Mouse (Mus musculus) MEL (cell line): ENCODE results near the gene Slc4a10. TPM values are rescaled to one million over a fixed set of nuclear protein-coding genes. Genes with fewer than 3 reads are reported as not detected.

Source experiments
- DNase-seq: peaks from one replicate; pipeline ENCODE4 v3.0.0; 2011; ENCODE audit warnings: low read depth, low spot score
- H3K27ac ChIP-seq: 2 replicates; pipeline ENCODE4 v1.5.1; 2012; ENCODE audit warnings: low read depth, mild to moderate bottlenecking, control low read depth, low read length, moderate library complexity; ENCODE audit not compliant: control insufficient read depth
- H3K27me3 ChIP-seq, 2 experiments: fragments of 150-350 bp in 1 of 2; sonication (generic) in 1 of 2; 2 replicates each; pipeline ENCODE4 v1.6.1; 2012; ENCODE audit warnings: low read length in 2 of 2, mild to moderate bottlenecking in 2 of 2, improper control_type of control experiment in 1 of 2, moderate library complexity in 1 of 2; ENCODE audit not compliant: insufficient read depth in 2 of 2, control insufficient read depth in 1 of 2
- H3K36me3 ChIP-seq, 2 experiments: 2 replicates each; pipeline ENCODE4 v1.6.1; 2012 to 2014; ENCODE audit warnings: low read length in 2 of 2, improper control_type of control experiment in 1 of 2, inconsistent platforms in 1 of 2, mild to moderate bottlenecking in 1 of 2; ENCODE audit not compliant: insufficient read depth in 2 of 2, control insufficient read depth in 1 of 2
- H3K4me1 ChIP-seq, 2 experiments: fragments of 150-350 bp in 1 of 2; sonication (generic) in 1 of 2; 2 replicates each; pipeline ENCODE4 v1.6.1; 2012; ENCODE audit warnings: low read length in 2 of 2, improper control_type of control experiment in 1 of 2, mild to moderate bottlenecking in 1 of 2; ENCODE audit not compliant: insufficient read depth in 2 of 2, control insufficient read depth in 1 of 2
- H3K4me3 ChIP-seq, 2 experiments: fragments of 150-350 bp in 1 of 2; sonication (generic) in 1 of 2; 2 replicates each; pipeline ENCODE4 v1.5.1; 2012; ENCODE audit warnings: low read depth in 2 of 2, low read length in 2 of 2, mild to moderate bottlenecking in 2 of 2, moderate library complexity in 2 of 2, control low read depth in 1 of 2, improper control_type of control experiment in 1 of 2; ENCODE audit not compliant: control insufficient read depth in 1 of 2, insufficient read depth in 1 of 2
- H3K79me2 ChIP-seq: 2 replicates; pipeline ENCODE4 v1.6.1; 2012; ENCODE audit warnings: mild to moderate bottlenecking, low read length, moderate library complexity; ENCODE audit not compliant: control insufficient read depth, poor library complexity, insufficient read depth
- H3K9ac ChIP-seq: 2 replicates; pipeline ENCODE4 v1.6.1; 2012; ENCODE audit warnings: low read depth, mild to moderate bottlenecking, control low read depth, low read length, moderate library complexity; ENCODE audit not compliant: control insufficient read depth, poor library complexity, severe bottlenecking
- H3K9me3 ChIP-seq: fragments of 150-350 bp; sonication (generic); replicated peaks from 2 replicates; pipeline ENCODE4 v1.6.1; 2012; ENCODE audit warnings: mild to moderate bottlenecking, low read length, improper control_type of control experiment, moderate library complexity; ENCODE audit not compliant: insufficient read depth
- BHLHE40 ChIP-seq: IDR thresholded peaks from 2 replicates; pipeline ENCODE4 v1.6.1; 2012; ENCODE audit warnings: low read depth, mild to moderate bottlenecking, inconsistent platforms, low read length, improper control_type of control experiment, borderline replicate concordance
- CHD1 ChIP-seq: IDR thresholded peaks from 2 replicates; pipeline ENCODE4 v1.6.1; 2012; ENCODE audit warnings: low read depth, mild to moderate bottlenecking, inconsistent platforms, low read length, improper control_type of control experiment
- ELF1 ChIP-seq: IDR thresholded peaks from 2 replicates; pipeline ENCODE4 v1.6.1; 2014; ENCODE audit warnings: low read depth, mild to moderate bottlenecking, inconsistent platforms, low read length, improper control_type of control experiment, moderate library complexity
- EP300 ChIP-seq, 2 experiments: IDR thresholded peaks; 2 replicates each; pipeline ENCODE4 v1.6.1; 2011; ENCODE audit warnings: improper control_type of control experiment in 2 of 2, low read length in 2 of 2, low read depth in 1 of 2, mild to moderate bottlenecking in 1 of 2
- ETS1 ChIP-seq: IDR thresholded peaks from 2 replicates; pipeline ENCODE4 v1.6.1; 2012; ENCODE audit warnings: low read depth, mild to moderate bottlenecking, inconsistent platforms, low read length, improper control_type of control experiment, moderate library complexity
- GATA1 ChIP-seq: IDR thresholded peaks from 2 replicates; pipeline ENCODE4 v1.6.1; 2011; ENCODE audit warnings: low read depth, low read length, improper control_type of control experiment
- HCFC1 ChIP-seq: IDR thresholded peaks from 2 replicates; pipeline ENCODE4 v1.6.1; 2012; ENCODE audit warnings: low read depth, mild to moderate bottlenecking, inconsistent platforms, low read length, improper control_type of control experiment, moderate library complexity
- KAT2A ChIP-seq: conservative IDR thresholded peaks from 2 replicates; pipeline ENCODE4 v1.6.1; 2012; ENCODE audit warnings: low read depth, low read length, improper control_type of control experiment, inconsistent platforms
- MAFK ChIP-seq: IDR thresholded peaks from 2 replicates; pipeline ENCODE4 v1.6.1; 2011; ENCODE audit warnings: low read depth, mild to moderate bottlenecking, low read length, improper control_type of control experiment, borderline replicate concordance
- MAZ ChIP-seq: IDR thresholded peaks from 2 replicates; pipeline ENCODE4 v1.6.1; 2012; ENCODE audit warnings: low read depth, mild to moderate bottlenecking, inconsistent platforms, low read length, improper control_type of control experiment
- MYB ChIP-seq: IDR thresholded peaks from 2 replicates; pipeline ENCODE4 v1.6.1; 2011; ENCODE audit warnings: mild to moderate bottlenecking, low read depth, low read length, improper control_type of control experiment
- NRF1 ChIP-seq: IDR thresholded peaks from 2 replicates; pipeline ENCODE4 v1.6.1; 2014; ENCODE audit warnings: low read depth, mild to moderate bottlenecking, inconsistent platforms, low read length, improper control_type of control experiment, moderate library complexity; ENCODE audit not compliant: poor library complexity, insufficient read depth, severe bottlenecking
- POLR2AphosphoS2 ChIP-seq: IDR thresholded peaks from 2 replicates; pipeline ENCODE4 v1.6.1; 2011; ENCODE audit warnings: low read length, improper control_type of control experiment
- SIN3A ChIP-seq: IDR thresholded peaks from 2 replicates; pipeline ENCODE4 v1.6.1; 2012; ENCODE audit warnings: low read length, improper control_type of control experiment, inconsistent platforms
- SMC3 ChIP-seq: IDR thresholded peaks from 2 replicates; pipeline ENCODE4 v1.6.1; 2011; ENCODE audit warnings: low read depth, low read length, improper control_type of control experiment
- TAL1 ChIP-seq: IDR thresholded peaks from 2 replicates; pipeline ENCODE4 v1.6.1; 2012; ENCODE audit warnings: mild to moderate bottlenecking, inconsistent platforms, low read length, moderate library complexity, mixed read lengths
- TBP ChIP-seq: IDR thresholded peaks from 2 replicates; pipeline ENCODE4 v1.8.0; 2011; ENCODE audit warnings: low read depth, low read length, improper control_type of control experiment
- TCF12 ChIP-seq: IDR thresholded peaks from 2 replicates; pipeline ENCODE4 v1.6.1; 2014; ENCODE audit warnings: low read depth, mild to moderate bottlenecking, inconsistent platforms, low read length, improper control_type of control experiment, moderate library complexity
- UBTF ChIP-seq: IDR thresholded peaks from 2 replicates; pipeline ENCODE4 v1.6.1; 2012; ENCODE audit warnings: low read depth, mild to moderate bottlenecking, inconsistent platforms, low read length, improper control_type of control experiment, moderate library complexity, borderline replicate concordance; ENCODE audit not compliant: insufficient read depth
- USF1 ChIP-seq: IDR thresholded peaks from 2 replicates; pipeline ENCODE4 v1.6.1; 2014; ENCODE audit warnings: low read depth, mild to moderate bottlenecking, inconsistent platforms, low read length, improper control_type of control experiment, moderate library complexity
- ZMIZ1 ChIP-seq: IDR thresholded peaks from 2 replicates; pipeline ENCODE4 v1.6.1; 2012; ENCODE audit warnings: low read depth, mild to moderate bottlenecking, inconsistent platforms, low read length, improper control_type of control experiment, moderate library complexity
- ZNF384 ChIP-seq: IDR thresholded peaks from 2 replicates; pipeline ENCODE4 v1.6.1; 2012; ENCODE audit warnings: low read depth, mild to moderate bottlenecking, inconsistent platforms, low read length, improper control_type of control experiment
- polyA plus RNA-seq, 2 experiments: library from polyadenylated mRNA; stranded (reverse) in 1 of 2; unstranded in 1 of 2; fragments of >175 nt in 1 of 2; fragments of >200 nt in 1 of 2; gene quantifications; 2 replicates each; pipeline versions ENCODE4 v1.2.1 to v1.2.4; 2012; ENCODE audit warnings: low replicate concordance in 2 of 2, low read depth in 1 of 2; ENCODE audit not compliant: insufficient read length in 2 of 2, insufficient read depth in 1 of 2, missing spikeins in 1 of 2
- total RNA-seq: library from RNA; depleted of rRNA; stranded (reverse); fragments of 300-350 nt; gene quantifications from 2 replicates; pipeline ENCODE4 v1.2.3, GENCODE M21; 2012

Gene Slc4a10
- total and polyA plus RNA-seq, 3 experiments: 0.08 TPM; not detected in 2

DNA sequence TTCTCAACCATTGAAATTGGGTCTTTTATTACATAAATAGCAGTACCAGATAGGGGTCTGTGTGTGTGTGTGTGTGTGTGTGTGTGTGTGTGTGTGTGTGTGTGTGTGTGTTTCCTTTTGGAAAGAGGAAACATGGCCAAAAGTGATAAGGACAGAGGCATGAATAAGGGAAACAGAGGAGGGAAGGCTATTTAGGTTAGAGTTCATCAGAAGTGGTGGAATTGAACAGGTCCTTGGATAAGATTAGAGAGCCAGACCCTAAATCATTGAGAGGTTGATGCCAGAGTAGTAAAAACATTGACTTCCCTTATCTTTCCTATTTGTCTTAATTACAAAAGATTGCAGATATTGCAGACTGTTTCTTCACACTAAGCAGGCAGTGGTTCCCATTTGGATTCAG is 181.3 kb downstream of the Slc4a10 start:
- no peak overlapping the region for H3K9ac ChIP-seq
- H3K27me3 ChIP-seq: no peaks in the 10 kb centered on the region; a peak in 1 of 4 replicates
- H3K4me1 ChIP-seq: no peaks in the 10 kb centered on the region; a peak in 1 of 4 replicates

DNA sequence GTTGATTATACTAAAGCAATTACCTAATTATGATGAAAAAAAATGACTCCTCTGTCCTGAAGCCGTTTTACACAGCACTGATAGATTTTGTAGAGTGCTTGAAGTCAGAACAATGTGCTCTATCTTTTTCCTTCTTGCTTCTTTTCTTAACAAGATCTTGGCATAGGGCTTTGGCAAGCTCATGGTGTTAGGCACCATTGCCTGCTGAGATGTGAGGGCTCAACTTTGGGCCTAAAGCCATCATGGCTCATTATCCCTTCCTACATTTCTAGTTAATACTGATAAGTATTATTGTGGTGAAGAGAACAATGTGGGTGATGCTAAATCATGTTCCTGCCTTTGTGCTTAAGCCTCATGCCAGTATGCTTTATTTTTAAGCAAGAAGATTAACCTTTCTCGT is 185.0 kb downstream of the Slc4a10 start:
- no peak overlapping the region for H3K9ac ChIP-seq
- TF ChIP-seq ETS1 (no peak), GATA1 (no peak), MYB (no peak), UBTF (no peak), NRF1 (no peak), ZMIZ1 (no peak), KAT2A (no peak), TBP (no peak), ZNF384 (no peak), MAFK (no peak), SMC3 (no peak), BHLHE40 (no peak), MAZ (no peak), USF1 (no peak), EP300 (IDR thresholded peaks at IDR 0.05; ENCODE audit: low read depth in 1 of 2, low read length in 2 of 2) (no peak), ELF1 (no peak), SIN3A (no peak), POLR2AphosphoS2 (no peak), TAL1 (no peak), HCFC1 (no peak)
- TF ChIP-seq, all 39 proteins: peak for 0
- no peak for DNase-seq
- Histone ChIP-seq H3K4me3 (no peak overlapping the region), H3K4me1 (no peaks in the 10 kb centered on the region; a peak in 1 of 4 replicates), H3K9me3 (no peaks in the 10 kb centered on the region), H3K79me2 (no peaks in the 10 kb centered on the region), H3K36me3 (peaks cover 0 to 2% of the 10 kb centered on the region in 2 experiments; a peak in 1 of 4 replicates), H3K27ac (no peak overlapping the region), H3K27me3 (no peaks in the 10 kb centered on the region; a peak in 1 of 4 replicates)

More for the DNA sequence above, 181.3 kb downstream of the Slc4a10 start:
- Histone ChIP-seq H3K27ac (no peak overlapping the region), H3K79me2 (no peaks in the 10 kb centered on the region), H3K9me3 (no peaks in the 10 kb centered on the region)
- DNase-seq: peak; percentile 37
- TF ChIP-seq CHD1 (no peak), TCF12 (peak; percentile 56), EP300 (IDR thresholded peaks at IDR 0.05; ENCODE audit: low read depth in 1 of 2, low read length in 2 of 2) (peak; percentile 25 to 47; a peak in 3 of 4 replicates), MAZ (no peak), BHLHE40 (no peak), ZMIZ1 (no peak)
- TF ChIP-seq, all 39 proteins: peak for 2
- Histone ChIP-seq H3K4me3 (no peak overlapping the region), H3K36me3 (peaks cover 0 to 2% of the 10 kb centered on the region in 2 experiments; a peak in 1 of 4 replicates)
